ENCODE assay signal across 17 mouse cellular contexts in the genomic region with DNA sequence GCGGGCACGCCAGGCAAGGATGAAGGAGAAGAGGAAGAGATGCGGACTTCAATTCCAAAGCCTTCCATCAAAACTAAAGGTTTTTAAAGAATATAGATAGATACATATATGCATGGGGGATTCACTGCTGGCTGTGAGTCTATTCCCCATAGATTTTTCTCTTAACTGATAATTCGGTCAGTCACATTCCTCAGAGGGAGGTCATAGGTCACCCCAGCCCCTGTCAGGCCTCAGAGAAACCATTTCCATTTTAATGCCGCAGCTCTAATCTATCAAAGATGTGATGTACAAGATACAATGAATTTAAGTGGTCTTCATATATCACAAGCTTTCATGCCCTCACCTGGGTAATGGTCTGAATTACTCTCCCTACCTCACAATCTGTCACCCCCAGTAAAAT.
DNase-seq lines count a peak whose midpoint lies in the region; ATAC-seq and TF ChIP-seq lines count a peak whose summit lies in the region.
"Had no signal": no experiment of that assay in that cellular context is flagged by ENCODE, and none has a peak within 500 bp of the region (broad histone marks: within the 10 kb centered on the region; RNA-seq: fewer than 3 reads in every experiment).

No protein-coding gene starts in this region.

- no peak overlapping the region for H3K27ac ChIP-seq in midbrain, embryonic 11.5 days (ENCODE audit: low read depth, low read length)
- H3K27ac ChIP-seq in midbrain, postnatal 0 days (ENCODE audit: low read depth, low read length): no peak overlapping the region
- H3K27ac ChIP-seq: embryonic facial prominence, embryonic 10.5 days; forebrain, embryonic 13.5 days; heart, embryonic 13.5 days had no signal

- H3K4me3 ChIP-seq in midbrain, embryonic 11.5 days (ENCODE audit: low read depth, low read length): no peak overlapping the region
- H3K4me3 ChIP-seq in midbrain, postnatal 0 days (ENCODE audit: low read depth, low read length): no peak overlapping the region
- H3K4me3 ChIP-seq: embryonic facial prominence, embryonic 10.5 days; forebrain, embryonic 13.5 days; heart, embryonic 13.5 days had no signal

- no peak for TF ChIP-seq CTCF in midbrain, postnatal 0 days (IDR thresholded peaks at IDR 0.05)

- WGBS in midbrain, embryonic 11.5 days: 77% methylated on average over 5 of the region's 5 CpGs
- 82% methylated on average over 5 of the region's 5 CpGs for WGBS in midbrain, postnatal 0 days

- no peaks in the 10 kb centered on the region for H3K36me3 ChIP-seq in midbrain, embryonic 11.5 days (ENCODE audit: control insufficient read depth, insufficient read depth, low read length)
- no peaks in the 10 kb centered on the region for H3K36me3 ChIP-seq in midbrain, postnatal 0 days (ENCODE audit: insufficient read depth, low read length)
- H3K36me3 ChIP-seq: embryonic facial prominence, embryonic 10.5 days; heart, embryonic 13.5 days had no signal

- H3K9me3 ChIP-seq in midbrain, embryonic 11.5 days (ENCODE audit: control insufficient read depth, low read length): no peaks in the 10 kb centered on the region
- H3K9me3 ChIP-seq in midbrain, postnatal 0 days (ENCODE audit: low read length): no peaks in the 10 kb centered on the region
- H3K9me3 ChIP-seq: embryonic facial prominence, embryonic 10.5 days; forebrain, embryonic 13.5 days; heart, embryonic 13.5 days had no signal

- H3K27me3 ChIP-seq in midbrain, embryonic 11.5 days (ENCODE audit: control insufficient read depth, insufficient read depth, low read length): no peaks in the 10 kb centered on the region
- peaks cover 5% of the 10 kb centered on the region; the same call in 1 of the 2 replicates for H3K27me3 ChIP-seq in midbrain, postnatal 0 days (ENCODE audit: insufficient read depth, low read length)
- H3K27me3 ChIP-seq: heart, embryonic 13.5 days had no signal

- H3K4me2 ChIP-seq in midbrain, embryonic 11.5 days: no peak overlapping the region
- no peak overlapping the region for H3K4me2 ChIP-seq in midbrain, postnatal 0 days (ENCODE audit: low read depth, low read length, poor library complexity, severe bottlenecking)
- H3K4me2 ChIP-seq: forebrain, embryonic 13.5 days; heart, embryonic 13.5 days had no signal

- no peak overlapping the region for H3K9ac ChIP-seq in midbrain, embryonic 11.5 days (ENCODE audit: low read length)
- H3K9ac ChIP-seq in midbrain, postnatal 0 days (replicated peaks; ENCODE audit: low read length, poor library complexity, severe bottlenecking): no peak overlapping the region
- H3K9ac ChIP-seq: forebrain, embryonic 13.5 days; forebrain, postnatal 0 days; heart, embryonic 13.5 days had no signal

- ATAC-seq in midbrain, embryonic 11.5 days (ENCODE audit: low FRiP score): no peak
- ATAC-seq in midbrain, postnatal 0 days (ENCODE audit: low FRiP score): no peak
- no peak for ATAC-seq in megakaryocyte, adult 5-6 weeks (ENCODE audit: poor library complexity, severe bottlenecking)
- ATAC-seq: forebrain, postnatal 0 days; intestine, embryonic 16.5 days had no signal

- no peaks in the 10 kb centered on the region for H3K4me1 ChIP-seq in midbrain, embryonic 11.5 days (ENCODE audit: control insufficient read depth, insufficient read depth, low read length)
- no peaks in the 10 kb centered on the region for H3K4me1 ChIP-seq in midbrain, postnatal 0 days (ENCODE audit: insufficient read depth, low read length)
- H3K4me1 ChIP-seq: heart, embryonic 13.5 days had no signal

- DNase-seq in midbrain, embryonic 11.5 days (ENCODE audit: low spot score, missing footprints): peak; percentile 71
- no peak for DNase-seq in midbrain, postnatal 0 days (ENCODE audit: low spot score)
- peak; percentile 46 for DNase-seq in embryo, embryonic 10.5 days (ENCODE audit: low spot score)
- peak; percentile 22 for DNase-seq in embryo, embryonic 9.5 days (ENCODE audit: extremely low spot score)
- no peak for DNase-seq in cerebellum, adult 9-10 months
- DNase-seq: adrenal gland, adult 2 months; adrenal gland, postnatal 25 days; cerebellum, adult 18-20 months; cerebellum, postnatal 10 days; forebrain, postnatal 0 days; gastrocnemius, postnatal 36 days; heart, postnatal 36 days had no signal

Comparison
In these comparisons a context has a peak if more than half of its experiments do, and no peak if none do; other contexts are left out.
1. DNase-seq: peak in midbrain, embryonic 11.5 days (single experiment), embryo, embryonic 10.5 days (single experiment) and embryo, embryonic 9.5 days (single experiment); none in midbrain, postnatal 0 days (single experiment) and cerebellum, adult 9-10 months (single experiment).